Mouse (Mus musculus): ENCODE measurements around the gene Ift52.
A peak's percentile ranks its signal among the peaks of the same experiment; 100 is the strongest.
"Not testable (repeated sequence)": the region's sequence is repeated elsewhere in the genome, so short reads cannot be mapped to it uniquely, and the experiment has no call there.

The Ift52 gene

DNA sequence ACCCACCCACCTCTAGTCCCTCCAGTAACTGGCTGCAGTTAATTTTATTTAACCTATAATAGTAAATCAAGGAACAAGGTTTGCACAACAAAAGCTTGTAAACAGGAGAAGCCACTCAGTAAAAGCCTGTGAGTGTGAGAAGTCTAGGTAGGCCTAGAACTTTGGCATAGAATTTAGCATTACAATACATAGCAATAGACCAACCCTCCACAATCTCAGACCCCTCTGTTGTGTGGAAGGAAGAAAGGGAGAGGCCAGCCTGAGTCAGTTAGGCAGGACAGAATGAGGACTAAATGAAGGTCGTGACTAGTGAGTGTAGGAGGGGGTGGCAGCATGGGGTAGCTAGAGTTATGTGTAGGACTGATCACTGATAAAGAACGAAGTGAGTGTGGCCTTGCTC, 14.6 kb downstream of the Ift52 start:
- DNase-seq (ENCODE audit: low spot score in 2 of 2): no peak

DNA sequence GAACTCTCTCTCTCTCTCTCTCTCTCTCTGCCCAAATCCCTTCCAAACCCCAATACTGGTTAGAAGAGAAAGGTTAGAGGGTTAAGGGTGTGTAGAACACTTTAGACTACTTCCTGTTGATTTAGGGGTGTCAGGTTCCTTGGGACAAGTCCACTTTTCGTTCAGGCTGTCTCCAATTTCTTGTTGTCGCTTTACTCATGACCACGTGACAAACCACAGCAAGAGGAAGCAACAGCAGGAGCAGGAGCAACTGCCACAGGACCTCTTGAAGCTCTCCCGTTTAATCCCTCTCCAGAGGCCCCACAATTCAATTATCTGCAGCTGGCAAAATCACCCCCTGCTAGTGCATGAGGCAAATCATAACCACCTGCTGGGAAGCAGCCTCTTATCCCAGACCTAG, 15.5 kb downstream of the Ift52 start:
- DNase-seq (ENCODE audit: low spot score in 2 of 2): no peak

DNA sequence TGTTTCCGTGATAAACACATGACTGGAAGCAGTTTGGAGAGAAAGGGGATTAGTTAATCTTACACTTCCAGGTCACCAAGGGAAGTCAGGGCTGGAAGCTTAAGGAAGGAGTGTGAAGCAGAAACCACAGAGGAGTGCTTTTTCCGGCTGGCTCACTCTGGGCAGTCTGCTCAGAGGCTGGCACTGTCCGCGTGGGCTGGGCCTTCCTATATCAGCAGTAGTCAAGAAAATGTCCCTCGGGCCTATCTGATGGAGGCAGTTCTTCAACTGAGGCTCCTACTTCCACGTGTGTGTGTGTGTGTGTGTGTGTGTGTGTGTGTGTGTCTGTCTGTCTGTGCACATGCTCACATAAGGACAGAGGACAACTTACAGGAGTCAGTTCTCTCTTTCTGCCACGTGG, 22.8 kb downstream of the Ift52 start:
- no peak for DNase-seq (ENCODE audit: low spot score in 2 of 2)

DNA sequence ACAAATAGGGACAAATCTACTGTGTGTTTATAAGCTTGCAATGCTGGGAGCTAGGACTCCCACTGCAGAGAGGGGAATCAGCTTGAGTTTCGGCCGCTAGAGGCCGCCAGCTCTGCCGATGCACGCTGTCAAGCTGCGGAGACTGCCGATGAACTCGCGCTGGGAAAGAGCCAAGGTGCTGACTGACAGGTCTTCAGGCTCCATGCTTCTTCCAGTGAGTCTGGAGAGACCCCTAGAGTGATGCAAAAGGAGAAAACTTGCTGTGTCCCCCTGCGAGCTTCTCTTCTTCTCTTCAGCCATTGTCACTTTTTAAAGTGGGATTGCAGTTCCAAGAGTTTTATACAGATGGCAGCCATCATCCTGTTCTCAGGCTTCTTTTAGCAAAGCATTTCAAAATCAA, 31.0 kb downstream of the Ift52 start:
- DNase-seq (ENCODE audit: low spot score in 2 of 2): peak; percentile 50 to 57

DNA sequence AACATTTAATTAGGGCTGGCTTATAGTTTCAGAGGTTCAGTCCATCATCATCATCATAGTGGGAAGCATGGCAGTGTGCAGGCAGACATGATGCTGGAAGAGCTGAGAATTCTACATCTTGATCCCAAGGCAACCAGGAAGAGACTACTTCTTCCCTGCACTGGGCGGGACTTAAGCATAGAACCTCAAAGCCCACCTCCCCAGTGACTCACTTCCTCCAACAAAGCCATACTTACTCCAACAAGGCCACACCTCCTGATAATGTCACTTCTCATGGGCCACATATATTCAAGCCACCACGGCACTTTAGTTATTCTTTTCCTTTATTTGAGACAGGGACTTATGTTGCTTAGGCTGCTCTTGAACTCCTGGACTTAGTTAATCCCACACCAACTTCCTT, 32.0 kb downstream of the Ift52 start:
- DNase-seq (ENCODE audit: low spot score in 2 of 2): no peak

DNA sequence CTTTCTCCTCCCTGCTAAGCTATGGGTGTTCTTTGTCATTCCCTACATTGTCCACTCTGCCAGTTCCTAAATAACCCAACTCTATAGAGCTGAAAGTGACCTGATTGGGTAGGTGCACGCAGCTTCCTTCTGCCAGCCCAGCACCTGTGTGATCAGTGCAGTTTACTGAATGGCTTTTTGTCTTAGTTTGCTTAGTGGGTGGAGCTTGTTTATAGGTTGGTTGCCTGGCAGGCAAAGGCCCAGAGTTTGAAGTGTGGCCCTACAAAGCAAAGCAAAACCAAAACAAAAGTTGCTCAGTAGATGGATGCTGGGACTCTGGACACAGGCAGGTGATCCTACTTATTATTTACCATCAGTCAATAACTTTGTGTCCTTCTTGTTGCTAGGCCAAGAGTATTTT, 34.5 kb downstream of the Ift52 start:
- DNase-seq (ENCODE audit: low spot score in 2 of 2): no peak

DNA sequence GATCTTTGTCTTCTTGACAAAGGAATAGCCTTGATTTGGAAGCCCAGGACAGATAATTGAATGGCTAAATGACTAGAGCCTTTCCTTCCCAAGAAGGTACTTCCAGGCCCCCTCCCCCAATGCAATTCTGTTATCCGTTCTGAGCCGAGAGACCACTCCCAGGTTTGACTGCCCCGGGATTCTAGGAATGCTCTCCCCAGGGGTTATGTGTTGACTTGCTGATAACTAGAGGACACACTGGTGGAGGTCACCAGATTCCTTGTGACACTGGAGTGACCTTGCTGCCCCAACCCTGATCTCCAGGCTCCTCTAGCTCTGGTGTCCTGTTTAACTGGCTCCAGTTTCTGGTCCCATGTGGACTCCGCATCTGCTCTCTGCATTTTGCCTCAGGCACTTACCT, 34.9 kb downstream of the Ift52 start:
- no peak for DNase-seq (ENCODE audit: low spot score in 2 of 2)

DNA sequence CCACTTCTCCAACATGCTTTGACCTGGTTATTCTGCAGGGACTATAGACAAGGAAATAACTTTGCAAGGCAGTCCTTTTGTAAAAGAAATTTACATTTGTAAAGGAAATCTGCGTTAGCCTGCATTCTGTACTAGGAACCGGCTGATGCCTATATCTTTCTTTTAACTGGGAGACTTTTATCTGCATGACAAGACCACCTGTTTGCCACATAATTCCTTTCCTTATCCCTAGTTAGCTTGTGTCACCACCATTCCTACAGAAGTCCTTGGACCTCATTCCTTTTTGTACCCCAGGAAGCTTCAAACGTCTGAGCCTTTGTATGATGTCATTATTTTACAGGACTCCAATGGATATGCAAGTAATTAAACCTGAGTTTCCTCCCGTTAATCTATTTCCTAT, 35.7 kb downstream of the Ift52 start:
- no peak for DNase-seq (ENCODE audit: low spot score in 2 of 2)

DNA sequence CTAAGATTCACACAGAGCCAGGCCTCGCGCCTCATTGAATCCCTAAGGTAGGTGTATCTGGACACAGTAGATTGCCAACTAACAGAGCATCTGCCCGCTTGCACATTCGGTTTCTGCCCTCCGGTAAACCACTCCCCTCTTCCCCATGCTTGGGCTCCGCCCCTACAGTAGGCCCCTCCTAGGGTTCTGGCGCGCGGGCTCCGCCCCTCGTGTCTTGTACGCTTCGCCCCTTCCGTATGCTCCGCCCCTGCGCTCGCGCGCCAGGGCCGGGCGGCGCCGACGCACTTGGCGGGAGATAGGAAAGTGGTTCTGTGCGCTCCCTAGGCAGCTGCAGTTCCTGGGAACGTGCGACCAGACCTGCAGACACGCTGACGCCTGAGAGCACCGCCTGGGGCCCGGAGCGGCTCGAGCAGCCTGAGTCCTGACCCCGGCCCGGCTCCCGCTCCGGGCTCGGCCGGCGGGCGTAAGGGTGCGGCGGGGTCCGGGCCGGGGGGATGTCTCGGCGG, 37.2 kb downstream of the Ift52 start, which contains the start of gene Mybl2:
TSS of gene Mybl2 (plus strand) at position 353 of the 506 bp plus-strand sequence.
- peak; percentile 47 to 66 for DNase-seq (ENCODE audit: low spot score in 2 of 2)

DNA sequence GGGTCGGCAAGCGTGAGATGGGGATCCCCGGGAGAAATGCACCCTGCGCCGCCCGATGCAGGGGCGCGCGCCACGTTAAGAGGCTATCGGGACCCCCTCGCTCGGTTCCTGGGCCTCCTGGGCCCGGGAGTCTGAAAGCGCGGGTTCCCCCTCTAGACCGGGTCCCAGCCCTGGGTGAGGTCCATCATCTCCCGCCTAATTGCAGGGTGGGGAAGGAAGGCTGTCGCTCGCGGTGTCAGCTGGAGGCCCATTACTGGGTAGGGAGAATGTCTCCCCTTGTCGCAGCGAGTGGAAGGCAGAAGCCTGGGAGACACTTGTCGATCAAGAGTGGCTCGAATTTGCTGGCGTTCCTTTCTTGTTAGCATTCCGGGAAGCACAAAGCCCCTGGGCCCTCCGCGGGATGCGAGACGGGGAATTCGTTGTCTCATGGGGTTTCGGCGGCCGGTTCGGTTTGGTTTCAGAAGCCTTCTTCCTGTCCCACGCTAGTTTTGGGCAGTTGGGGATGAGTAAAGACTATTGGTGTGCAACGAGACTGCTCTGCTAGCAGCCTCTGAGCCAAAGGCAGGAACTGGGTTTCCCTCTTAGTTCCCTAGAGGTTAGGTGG, 37.8 kb downstream of the Ift52 start:
- DNase-seq (ENCODE audit: low spot score in 2 of 2): no peak

DNA sequence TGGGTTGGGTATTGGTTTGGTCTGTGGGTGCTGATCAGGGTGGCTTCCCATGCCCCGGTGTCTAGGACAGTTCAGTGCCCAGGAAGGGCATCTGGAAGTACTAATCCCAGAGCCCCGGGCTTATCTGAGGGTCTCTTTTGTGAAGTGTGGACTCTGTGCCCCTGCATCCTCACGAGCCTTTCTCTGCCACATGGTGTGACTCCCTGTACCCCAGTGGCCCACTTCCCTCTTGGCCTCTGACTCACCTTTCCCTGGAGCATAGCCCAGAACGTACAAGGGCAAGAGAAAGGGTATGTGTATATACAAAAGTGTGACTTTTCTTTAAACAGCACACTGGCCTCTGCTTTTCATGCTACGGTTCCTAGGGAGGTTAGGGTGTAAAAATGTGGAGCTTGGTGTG, 38.6 kb downstream of the Ift52 start:
- DNase-seq (ENCODE audit: low spot score in 2 of 2): no peak

DNA sequence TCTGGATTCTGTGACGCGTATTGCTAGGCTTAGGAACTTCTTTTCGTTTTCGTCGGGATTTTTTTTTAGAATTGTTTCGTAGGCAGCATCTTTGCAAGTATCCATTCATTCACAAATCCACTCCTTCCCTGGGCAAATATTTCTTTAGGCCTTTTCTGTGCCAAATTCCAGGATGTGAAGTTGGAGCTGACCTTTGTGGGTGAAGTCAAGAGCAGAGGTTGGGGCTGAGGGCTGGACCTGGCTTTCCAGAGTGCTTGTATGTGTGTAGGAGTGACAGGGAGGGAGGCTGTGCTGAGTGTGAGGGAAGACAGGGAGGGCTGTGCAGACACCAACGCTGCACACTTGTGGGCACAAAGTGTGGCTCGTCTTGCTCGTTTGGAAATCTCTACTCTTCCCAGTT, 39.4 kb downstream of the Ift52 start:
- DNase-seq (ENCODE audit: low spot score in 2 of 2): no peak

DNA sequence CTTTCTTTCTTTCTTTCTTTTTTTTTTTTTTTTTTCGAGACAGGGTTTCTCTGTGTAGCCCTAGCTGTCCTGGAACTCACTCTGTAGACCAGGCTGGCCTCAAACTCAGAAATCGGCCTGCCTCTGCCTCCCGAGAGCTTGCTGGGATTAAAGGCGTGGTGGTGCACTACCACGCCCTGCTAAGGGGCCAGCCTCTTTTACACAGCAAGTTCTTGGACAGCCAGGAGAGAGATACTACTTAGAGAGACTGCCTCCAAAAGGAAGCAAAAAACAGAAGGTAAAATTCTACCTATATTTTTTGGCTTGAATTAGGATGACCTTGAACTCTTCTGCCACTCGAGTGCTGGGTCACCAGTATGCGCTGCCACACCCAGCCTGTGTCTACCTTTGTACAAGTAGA, 41.8 kb downstream of the Ift52 start:
- not testable (repeated sequence) for DNase-seq (ENCODE audit: low spot score in 2 of 2)

DNA sequence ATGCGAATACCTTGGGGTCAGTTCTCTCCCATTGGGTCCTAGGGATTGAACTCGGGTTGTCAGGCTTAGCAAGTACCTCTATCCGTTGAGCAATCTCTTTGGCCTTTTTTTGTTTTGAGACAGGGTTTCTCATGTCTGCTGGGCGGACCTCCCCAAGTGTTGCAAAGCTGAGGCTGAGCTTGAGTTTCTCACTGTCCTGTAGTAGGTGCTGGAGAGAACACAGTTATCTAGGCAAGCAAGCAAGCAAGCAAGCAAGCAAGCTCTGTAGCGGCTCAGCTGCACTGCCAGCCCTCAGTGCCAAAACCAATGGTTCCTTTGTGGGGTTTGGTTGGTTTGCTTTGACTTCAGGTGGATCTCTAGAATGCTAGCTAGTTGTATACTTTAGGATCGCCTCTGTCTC, 43.5 kb downstream of the Ift52 start:
- DNase-seq (ENCODE audit: low spot score in 2 of 2): no peak

DNA sequence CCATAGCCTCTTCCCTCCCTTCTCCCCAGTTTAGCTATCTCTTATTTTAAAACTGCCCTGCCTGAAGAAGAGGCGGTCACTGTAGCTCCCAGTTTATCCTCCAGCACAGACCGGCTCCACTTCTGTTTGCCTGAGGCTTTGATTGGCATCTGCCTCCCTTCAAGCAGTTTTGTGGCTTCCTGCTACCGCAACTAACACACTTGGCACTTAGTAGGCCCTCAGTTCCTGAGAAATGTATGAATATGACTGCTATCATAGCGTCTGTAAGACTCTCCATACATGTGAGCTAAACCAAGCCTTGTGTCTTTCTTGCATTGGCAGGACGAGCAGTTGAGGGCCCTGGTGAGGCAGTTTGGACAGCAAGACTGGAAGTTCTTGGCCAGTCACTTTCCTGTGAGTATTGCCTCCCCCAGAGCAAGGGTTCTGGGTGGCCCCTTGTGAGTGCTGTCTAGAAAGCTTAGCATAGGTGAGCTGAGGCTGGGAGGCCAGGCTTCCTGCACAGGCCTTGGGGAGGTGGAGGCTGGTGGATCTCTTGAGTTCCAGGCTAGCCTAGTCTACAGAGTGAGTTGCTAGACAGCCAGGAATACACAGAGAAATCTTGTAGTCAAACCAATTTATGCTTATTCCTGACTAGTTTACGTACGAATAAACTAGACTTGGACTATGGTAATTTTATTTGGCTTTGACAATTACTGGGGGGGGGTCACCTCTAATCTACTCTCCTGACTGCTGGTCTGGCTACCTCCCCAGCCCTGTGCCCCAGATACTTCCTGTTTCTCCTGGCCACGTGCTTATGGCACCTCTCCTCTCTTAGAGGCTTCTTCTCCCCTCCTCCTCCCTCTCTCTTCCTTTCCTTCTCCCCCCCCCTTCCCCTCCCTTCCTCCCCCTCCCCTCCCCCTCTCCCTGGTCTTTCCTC, 44.3 kb downstream of the Ift52 start:
- DNase-seq (ENCODE audit: low spot score in 2 of 2): no peak

DNA sequence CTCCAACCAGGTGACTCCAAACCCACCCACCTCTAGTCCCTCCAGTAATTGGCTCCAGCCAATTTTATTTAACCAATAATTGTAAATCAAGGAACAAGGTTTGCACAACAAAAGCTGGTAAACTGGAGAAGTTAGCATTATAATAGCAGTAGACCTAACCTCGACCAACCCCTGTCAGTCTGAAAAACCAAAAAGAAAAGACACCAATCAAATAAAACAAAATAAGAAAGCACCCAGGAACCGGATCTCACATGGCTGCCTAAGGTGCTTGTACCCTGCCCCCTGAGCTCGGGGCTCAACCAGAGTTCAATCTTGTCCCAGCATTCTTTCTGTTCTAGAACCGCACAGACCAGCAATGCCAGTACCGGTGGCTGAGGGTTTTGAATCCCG, 45.0 kb downstream of the Ift52 start:
- no peak for DNase-seq (ENCODE audit: low spot score in 2 of 2)

DNA sequence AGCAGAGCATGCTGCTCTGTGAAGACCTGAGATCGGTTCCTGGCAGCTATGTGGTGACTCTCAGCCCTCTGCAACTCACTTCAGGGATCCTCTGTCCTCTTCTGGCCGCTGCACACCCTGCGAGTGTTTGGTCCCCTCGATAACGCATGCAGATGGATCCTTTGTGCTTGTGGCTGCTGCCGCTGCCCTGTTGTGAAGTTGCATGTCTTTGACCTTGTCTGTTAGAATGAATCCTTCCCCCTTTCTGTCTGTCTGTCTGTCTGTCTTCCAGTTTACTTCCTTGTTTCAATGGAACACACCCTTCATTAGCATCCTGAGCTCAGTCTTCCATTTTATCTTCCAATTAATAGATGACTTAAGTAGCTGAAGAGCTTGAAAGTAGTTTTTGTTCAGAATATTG, 49.2 kb downstream of the Ift52 start:
- no peak for DNase-seq (ENCODE audit: low spot score in 2 of 2)

DNA sequence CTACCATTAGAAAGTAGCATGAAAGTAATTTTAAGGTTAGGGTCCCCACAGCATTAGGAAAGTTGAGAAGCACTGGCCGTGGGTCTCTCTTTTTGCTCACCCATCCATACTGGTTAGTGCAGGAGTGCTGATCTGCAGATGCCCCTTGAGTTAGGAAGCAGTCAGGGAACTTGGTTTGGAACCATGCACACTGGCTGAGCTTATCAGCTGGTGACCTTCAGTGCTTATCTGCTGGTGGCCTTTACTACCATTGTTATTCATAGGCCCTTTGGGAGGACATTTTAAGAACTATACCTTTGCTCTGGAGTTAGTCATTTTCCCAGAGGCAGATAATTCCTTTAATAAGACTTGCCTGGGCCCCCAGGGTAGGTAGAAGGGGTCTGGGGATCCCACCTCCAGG, 50.1 kb downstream of the Ift52 start:
- DNase-seq (ENCODE audit: low spot score in 2 of 2): no peak

DNA sequence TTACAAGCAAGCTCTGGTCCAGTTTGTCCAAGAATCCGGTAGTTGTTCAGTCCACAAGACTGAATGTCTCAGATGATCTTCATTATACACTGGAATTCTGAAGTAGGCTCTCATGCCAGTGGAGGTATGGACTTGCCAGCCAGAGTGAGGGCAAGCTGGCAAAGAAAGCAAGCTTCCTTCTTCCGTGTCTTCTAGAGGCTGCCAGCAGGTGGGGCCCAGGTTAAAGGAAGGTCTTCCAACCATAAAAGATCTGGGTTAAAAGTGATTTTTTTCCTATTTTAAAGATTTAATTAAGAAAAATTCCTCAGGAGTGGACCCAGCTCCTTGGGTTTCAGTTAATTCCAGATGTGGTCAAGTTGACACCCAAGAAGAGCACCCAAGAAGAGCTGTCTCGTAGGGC, 53.1 kb downstream of the Ift52 start:
- no peak for DNase-seq (ENCODE audit: low spot score in 2 of 2)

DNA sequence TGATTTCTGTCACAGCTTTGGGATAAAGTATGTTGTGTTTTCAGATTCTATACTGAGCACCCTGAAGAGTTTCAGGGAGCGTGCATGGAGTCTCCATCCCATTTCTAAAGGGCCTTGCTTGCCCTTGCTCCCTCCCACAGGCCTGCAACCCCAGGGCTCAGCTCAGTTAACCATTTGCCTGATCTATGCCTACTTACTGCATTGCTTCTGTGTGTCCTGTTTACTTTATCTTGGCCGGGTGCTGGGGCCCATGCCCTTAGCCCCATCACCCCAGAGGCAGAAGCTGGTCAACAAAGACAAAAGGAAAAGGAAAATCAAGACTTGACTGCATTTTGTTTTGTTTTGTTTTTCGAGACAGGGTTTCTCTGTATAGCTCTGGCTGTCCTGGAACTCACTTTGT, 54.4 kb downstream of the Ift52 start:
- no peak for DNase-seq (ENCODE audit: low spot score in 2 of 2)

DNA sequence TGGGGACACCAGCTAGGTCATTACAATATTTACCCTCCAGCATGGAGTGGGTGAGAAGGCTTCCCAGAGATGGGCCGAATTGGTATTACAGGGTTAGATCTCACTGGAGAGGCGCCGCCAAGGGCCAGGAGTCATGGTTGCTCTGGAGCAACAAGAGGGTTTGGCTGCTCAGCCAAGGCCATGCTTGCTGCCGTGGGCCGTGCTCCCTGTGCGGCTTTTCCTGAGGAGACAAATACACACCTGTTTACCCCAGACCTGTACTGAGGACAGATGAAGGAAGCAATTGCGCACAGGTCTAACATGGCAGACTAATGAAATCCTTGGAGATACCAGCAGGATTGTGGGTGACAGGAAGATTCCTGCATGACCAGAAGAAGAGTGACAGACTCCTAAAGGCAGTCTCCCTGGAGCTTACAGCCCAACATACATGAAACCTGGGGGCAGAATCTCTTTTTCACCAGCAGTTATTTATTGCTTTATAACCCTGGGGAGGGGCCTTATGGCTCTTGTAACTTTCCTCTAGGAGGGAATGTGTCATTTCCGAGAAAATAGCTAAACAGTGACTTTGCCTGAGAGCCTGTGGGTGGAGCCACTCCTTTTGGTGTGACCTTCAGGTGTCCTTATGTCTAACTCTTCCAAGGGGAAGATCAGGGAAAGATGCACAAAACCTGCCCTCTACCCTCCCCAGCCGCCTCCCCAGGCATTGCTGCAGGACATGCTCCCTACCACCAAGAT, 56.0 kb downstream of the Ift52 start:
- DNase-seq (ENCODE audit: low spot score in 2 of 2): no peak

DNA sequence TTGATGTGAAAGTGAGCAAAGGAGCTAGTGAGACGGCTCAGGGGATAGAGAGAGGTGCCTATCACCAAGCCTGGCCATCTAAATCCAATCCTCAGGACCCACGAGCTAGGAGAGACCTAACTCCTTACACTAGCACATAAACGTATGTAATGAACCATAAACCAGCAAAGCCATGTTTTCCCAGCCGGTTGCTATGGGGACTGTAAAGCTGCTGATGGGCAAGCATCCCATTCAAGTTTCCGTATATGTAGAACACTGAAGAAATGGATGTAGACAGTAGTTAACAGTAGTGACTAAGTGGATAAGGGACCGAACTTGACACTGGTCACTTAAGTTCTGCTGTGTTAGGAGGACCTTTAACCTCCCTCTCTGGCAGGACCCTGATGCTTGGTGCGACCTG, 56.9 kb downstream of the Ift52 start:
- no peak for DNase-seq (ENCODE audit: low spot score in 2 of 2)

DNA sequence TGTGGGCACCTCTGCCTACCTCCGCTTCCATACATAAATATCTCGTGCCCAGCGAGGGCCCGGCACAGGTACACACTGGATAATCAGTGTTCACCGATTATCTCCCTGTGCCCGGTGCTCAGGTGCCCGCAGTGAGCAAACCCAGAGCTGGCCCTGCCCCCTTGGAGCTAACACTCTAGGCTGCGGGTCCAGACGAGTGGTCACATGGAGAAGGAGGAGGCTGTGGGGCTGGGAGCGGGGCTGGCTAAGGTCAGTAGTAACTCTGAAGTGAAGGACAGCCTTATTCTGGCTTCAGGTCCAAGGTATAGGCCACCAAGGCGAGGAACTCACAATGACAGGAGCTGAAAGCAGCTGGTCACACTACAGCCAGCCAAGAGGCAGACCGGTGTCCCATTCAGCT, 57.7 kb downstream of the Ift52 start:
- DNase-seq (ENCODE audit: low spot score in 2 of 2): no peak

Data from frontal cortex, postnatal 25 days (tissue).